Mouse (Mus musculus): ENCODE results near the gene Rhot1. TPM values are rescaled to one million over a fixed set of nuclear protein-coding genes. Genes with fewer than 3 reads are reported as not detected.

Gene Rhot1
- polyA plus RNA-seq, 1 experiment from 2014 or later: 57.0 TPM

DNA sequence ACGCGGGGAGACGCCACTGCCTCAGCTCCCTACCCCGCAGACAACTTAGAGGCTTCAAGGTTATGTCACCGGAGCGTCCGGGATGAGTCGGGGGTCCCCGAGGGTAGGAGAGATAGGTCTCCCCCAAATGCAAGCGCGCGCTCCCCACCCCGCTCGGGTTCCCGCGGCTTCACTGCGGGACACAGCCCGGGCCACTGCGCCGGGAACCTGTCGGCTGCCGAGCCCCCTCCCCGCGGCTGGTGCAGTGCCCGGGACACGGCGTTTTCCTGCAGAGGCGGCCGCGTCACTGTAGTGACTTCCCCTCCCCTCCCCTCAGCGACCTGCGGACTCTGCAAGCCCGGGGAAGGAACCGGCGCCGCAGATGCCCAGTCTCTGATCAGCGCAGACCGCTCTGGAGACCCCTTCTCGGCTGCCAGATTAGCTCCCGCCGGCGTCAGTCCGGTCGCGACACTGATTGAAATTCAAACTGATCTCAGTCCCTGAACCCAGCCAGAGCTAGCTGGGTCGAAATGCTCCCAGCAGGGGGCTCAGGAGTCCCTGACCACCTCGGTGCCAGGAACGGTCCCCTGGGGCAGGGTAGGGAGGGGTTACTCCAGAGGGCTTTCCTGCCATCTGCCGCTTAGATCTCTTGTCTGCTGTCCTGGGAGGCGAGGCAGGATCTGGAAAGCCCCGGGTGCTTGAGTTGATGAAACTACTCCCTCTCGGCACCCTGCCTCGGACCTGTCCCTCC is 92.7 kb downstream of the Rhot1 start:
- peak; percentile 85 for DNase-seq (ENCODE audit: low spot score)
- Histone ChIP-seq H3K4me1 (peaks cover 30% of the 10 kb centered on the region), H3K9me3 (no peaks in the 10 kb centered on the region), H3K27me3 (ENCODE audit: insufficient read depth, poor library complexity, severe bottlenecking) (peaks cover 63% of the 10 kb centered on the region), H3K27ac (peak overlapping the region; percentile 65), H3K36me3 (no peaks in the 10 kb centered on the region), H3K4me3 (peak overlapping the region; percentile 73)
- WGBS: under 1% methylated on average over 53 of the region's 53 CpGs

DNA sequence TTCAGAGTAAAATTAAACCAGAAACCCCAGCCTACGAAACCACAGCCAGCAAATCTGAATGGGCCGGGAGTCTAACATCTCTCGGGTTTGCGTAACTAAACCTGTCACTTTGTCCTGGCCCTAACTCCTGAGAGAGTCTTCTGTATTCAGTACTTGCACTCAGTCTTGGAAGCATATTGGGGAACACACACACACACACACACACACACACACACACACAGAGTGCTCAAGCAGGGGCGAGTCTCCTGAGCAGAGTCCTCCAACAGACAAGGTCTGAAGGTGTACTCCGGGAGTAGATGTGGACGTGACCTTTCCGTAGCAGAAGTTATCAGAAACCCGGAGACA is 93.2 kb downstream of the Rhot1 start:
- H3K27me3 ChIP-seq (ENCODE audit: insufficient read depth, poor library complexity, severe bottlenecking): peaks cover 61% of the 10 kb centered on the region
- no peaks in the 10 kb centered on the region for H3K36me3 ChIP-seq
- H3K4me1 ChIP-seq: peaks cover 30% of the 10 kb centered on the region
- H3K27ac ChIP-seq: no peak overlapping the region
- DNase-seq (ENCODE audit: low spot score): no peak
- peak overlapping the region; percentile 73 for H3K4me3 ChIP-seq
- H3K9me3 ChIP-seq: no peaks in the 10 kb centered on the region
- WGBS: 2% methylated on average over 9 of the region's 9 CpGs

DNA sequence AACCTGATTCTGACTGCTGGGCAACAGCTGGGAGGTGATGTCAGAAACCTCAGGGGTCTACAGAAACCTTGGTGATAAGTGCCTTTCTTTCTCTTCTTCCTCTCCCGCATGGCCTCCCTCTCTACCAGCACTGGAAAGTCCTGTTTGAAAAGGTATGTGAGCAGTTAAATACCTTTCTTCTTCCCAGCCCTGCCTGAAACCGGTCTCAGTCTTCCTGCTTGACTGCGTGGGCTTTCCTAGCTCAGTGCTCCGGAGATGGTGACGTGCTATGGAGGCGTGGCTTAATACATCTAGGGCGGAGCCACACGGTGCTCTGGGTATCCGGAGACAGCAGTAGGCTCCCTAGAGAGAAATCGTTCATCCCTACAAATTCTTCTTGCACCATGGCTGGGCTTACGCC is 93.7 kb downstream of the Rhot1 start:
- no peak overlapping the region for H3K27ac ChIP-seq
- peak overlapping the region; percentile 73 for H3K4me3 ChIP-seq
- peaks cover 56% of the 10 kb centered on the region for H3K27me3 ChIP-seq (ENCODE audit: insufficient read depth, poor library complexity, severe bottlenecking)
- WGBS: 3% methylated on average over 11 of the region's 11 CpGs
- H3K4me1 ChIP-seq: peaks cover 30% of the 10 kb centered on the region
- no peaks in the 10 kb centered on the region for H3K9me3 ChIP-seq
- DNase-seq (ENCODE audit: low spot score): no peak
- H3K36me3 ChIP-seq: no peaks in the 10 kb centered on the region

DNA sequence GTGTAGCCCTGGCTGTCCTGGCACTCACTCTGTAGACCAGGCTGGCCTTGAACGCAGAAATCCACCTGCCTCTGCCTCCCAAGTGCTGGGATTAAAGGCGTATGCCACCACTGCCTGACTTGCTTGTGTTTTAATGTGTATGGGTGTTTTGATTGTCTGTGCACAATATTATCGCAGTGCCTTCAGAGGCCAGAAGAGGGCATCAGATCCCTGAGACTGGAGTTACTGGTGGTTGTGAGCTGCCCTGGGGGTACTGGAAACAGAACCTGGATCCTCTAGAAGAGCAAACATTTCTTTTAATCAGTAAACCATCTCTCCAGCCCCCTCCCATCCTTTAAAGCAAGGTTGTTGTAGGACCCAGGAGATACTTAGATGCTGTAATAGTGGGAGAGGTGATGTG is 94.9 kb downstream of the Rhot1 start:
- 88% methylated on average over 3 of the region's 3 CpGs for WGBS
- Histone ChIP-seq H3K27me3 (ENCODE audit: insufficient read depth, poor library complexity, severe bottlenecking) (peaks cover 49% of the 10 kb centered on the region), H3K4me1 (peaks cover 30% of the 10 kb centered on the region), H3K9me3 (no peaks in the 10 kb centered on the region), H3K36me3 (no peaks in the 10 kb centered on the region), H3K27ac (no peak overlapping the region), H3K4me3 (no peak overlapping the region)
- no peak for DNase-seq (ENCODE audit: low spot score)

DNA sequence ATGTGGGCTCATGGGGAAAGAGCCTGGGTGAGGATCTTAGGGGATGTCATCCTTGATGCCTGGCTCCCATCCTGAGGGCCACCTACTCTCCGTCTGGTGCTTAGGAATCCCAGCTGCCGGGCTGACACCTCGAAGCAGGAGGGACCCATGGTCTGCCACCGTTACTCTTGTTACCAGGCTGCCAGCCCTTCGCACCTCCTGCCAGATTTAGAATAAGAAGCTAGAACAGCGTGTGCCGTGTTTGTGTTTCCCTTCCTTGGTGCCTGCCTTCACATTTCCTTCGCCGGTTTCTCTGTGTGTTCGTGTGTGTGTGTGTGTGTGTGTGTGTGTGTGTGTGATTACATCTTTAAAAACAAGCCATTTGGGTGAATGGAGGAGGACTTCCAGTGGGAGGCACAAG is 96.0 kb downstream of the Rhot1 start:
- Histone ChIP-seq H3K4me1 (peaks cover 29% of the 10 kb centered on the region), H3K27ac (no peak overlapping the region), H3K27me3 (ENCODE audit: insufficient read depth, poor library complexity, severe bottlenecking) (peaks cover 38% of the 10 kb centered on the region), H3K4me3 (no peak overlapping the region), H3K9me3 (no peaks in the 10 kb centered on the region), H3K36me3 (no peaks in the 10 kb centered on the region)
- WGBS: 71% methylated on average over 10 of the region's 10 CpGs
- DNase-seq (ENCODE audit: low spot score): no peak

DNA sequence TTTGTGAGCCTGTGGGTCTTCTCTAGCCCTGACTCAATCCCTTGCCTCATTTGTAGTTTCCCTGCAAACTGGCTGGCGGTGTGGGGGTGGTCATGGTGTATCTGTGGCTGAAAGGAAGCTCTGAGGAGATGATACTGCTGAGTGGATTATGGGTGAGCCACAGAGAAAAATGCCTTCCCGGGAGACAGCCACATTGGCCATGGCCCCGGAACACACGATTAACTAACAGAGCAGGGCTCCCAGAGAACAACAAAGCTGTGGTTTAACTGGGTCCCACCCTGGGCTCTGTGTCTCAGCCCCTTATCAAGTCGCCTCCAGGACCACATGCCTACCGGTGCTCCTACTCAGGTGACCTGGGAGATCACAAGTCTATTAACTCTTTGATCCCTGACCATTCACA is 99.7 kb downstream of the Rhot1 start:
- 45% methylated on average over 6 of the region's 6 CpGs for WGBS

DNA sequence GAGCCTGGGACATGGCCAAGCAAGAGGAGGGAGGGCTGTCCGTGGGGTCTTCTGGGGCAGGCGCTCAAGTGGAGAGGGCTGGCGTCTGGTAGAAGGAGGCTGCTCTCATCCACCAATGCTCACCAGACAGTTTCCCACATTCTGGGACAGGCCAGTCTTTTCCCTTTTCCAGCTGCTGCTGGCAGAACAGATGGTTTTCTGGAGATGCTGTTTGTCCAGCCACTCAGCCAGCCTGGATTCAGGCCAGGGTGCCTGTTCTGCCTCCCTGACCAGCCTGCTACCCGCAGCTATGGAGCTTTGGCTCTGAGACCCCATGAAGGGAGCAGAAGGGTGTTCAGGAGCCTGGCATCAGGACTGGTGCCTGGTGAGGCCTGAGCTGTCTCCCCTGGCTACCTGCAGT is 102.5 kb downstream of the Rhot1 start:
- DNase-seq (ENCODE audit: low spot score): no peak
- Histone ChIP-seq H3K36me3 (no peaks in the 10 kb centered on the region), H3K4me3 (no peak overlapping the region), H3K27me3 (ENCODE audit: insufficient read depth, poor library complexity, severe bottlenecking) (peaks cover 32% of the 10 kb centered on the region), H3K4me1 (0 out of 2 replicates have a peak, but pooled peaks cover 7% of the 10 kb centered on the region), H3K27ac (no peak overlapping the region), H3K9me3 (no peaks in the 10 kb centered on the region)
- WGBS: 72% methylated on average over 4 of the region's 4 CpGs

More for the DNA sequence above, 99.7 kb downstream of the Rhot1 start:
- Histone ChIP-seq H3K4me3 (no peak overlapping the region), H3K27ac (no peak overlapping the region), H3K27me3 (ENCODE audit: insufficient read depth, poor library complexity, severe bottlenecking) (peaks cover 22% of the 10 kb centered on the region), H3K36me3 (no peaks in the 10 kb centered on the region), H3K9me3 (no peaks in the 10 kb centered on the region), H3K4me1 (0 out of 2 replicates have a peak, but pooled peaks cover 7% of the 10 kb centered on the region)
- no peak for DNase-seq (ENCODE audit: low spot score)

DNA sequence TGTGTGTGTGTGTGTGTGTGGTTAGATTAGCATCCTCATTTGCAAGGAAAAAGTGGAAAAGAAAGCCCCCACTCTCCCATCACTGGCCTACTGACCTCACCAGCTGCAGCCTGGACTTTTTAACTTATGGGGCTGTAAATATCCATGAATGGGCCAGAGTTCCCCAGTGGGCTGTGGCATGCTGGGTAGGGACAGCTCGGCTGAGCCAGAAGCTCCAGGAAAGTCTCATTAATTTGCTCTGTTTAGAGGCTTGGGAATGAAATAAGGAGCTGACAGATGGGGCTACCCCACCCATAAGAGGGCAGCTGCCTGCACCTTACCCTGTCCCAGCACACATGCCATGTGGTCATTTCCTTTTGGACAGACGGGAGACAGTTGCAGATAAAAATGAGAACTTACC is 103.2 kb downstream of the Rhot1 start:
- Histone ChIP-seq H3K4me1 (0 out of 2 replicates have a peak, but pooled peaks cover 7% of the 10 kb centered on the region), H3K36me3 (no peaks in the 10 kb centered on the region), H3K27ac (no peak overlapping the region), H3K9me3 (no peaks in the 10 kb centered on the region), H3K27me3 (ENCODE audit: insufficient read depth, poor library complexity, severe bottlenecking) (peaks cover 33% of the 10 kb centered on the region), H3K4me3 (no peak overlapping the region)
- DNase-seq (ENCODE audit: low spot score): no peak
- 43% methylated on average over 2 of the region's 2 CpGs for WGBS

DNA sequence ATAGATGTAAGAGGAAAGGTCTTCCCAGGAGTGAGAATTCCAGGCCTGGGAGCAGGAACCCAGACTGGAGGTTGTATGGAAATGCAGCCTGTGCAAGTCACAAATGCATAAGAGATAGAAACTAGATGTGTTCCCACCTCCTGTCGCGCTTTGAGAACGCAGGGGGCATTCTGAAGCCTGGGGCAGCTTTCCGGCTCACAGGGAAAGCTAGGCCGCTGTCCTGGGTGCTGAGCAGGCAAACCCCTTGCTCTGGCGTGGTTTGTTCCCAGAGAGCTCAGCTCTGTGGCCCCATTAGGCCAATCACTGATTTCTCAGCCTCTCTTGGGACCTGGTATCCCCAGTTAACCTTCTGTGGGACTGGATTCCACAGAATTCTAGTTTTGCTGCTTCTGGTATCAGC is 103.7 kb downstream of the Rhot1 start:
- 0 out of 2 replicates have a peak, but pooled peaks cover 7% of the 10 kb centered on the region for H3K4me1 ChIP-seq
- no peak overlapping the region for H3K27ac ChIP-seq
- no peak for DNase-seq (ENCODE audit: low spot score)
- H3K4me3 ChIP-seq: no peak overlapping the region
- H3K9me3 ChIP-seq: no peaks in the 10 kb centered on the region
- H3K27me3 ChIP-seq (ENCODE audit: insufficient read depth, poor library complexity, severe bottlenecking): peaks cover 33% of the 10 kb centered on the region
- no peaks in the 10 kb centered on the region for H3K36me3 ChIP-seq
- 1% methylated on average over 6 of the region's 6 CpGs for WGBS

DNA sequence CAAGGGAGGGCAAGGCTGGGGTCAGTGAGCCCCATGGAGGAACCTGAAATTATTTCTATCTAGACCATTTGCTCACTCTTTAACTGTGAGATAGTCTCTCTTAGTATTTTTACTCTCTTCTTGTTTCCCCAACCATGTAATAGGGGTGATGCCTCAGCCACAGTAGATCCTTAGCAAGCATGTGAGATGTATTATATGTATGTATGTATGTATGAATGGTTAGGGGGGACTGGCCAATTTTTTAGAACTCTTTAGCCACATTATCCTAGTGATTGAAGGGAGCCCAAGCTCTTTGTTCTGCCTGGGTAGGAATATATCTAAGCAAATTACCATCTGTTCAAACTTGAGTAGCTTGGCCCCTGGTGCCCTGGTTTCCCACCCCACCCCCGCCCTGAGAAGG is 104.6 kb downstream of the Rhot1 start:
- peaks cover 33% of the 10 kb centered on the region for H3K27me3 ChIP-seq (ENCODE audit: insufficient read depth, poor library complexity, severe bottlenecking)
- no peak overlapping the region for H3K27ac ChIP-seq
- 68% methylated on average over 1 of the region's 1 CpGs for WGBS
- H3K9me3 ChIP-seq: no peaks in the 10 kb centered on the region
- H3K4me1 ChIP-seq: 0 out of 2 replicates have a peak, but pooled peaks cover 7% of the 10 kb centered on the region
- H3K4me3 ChIP-seq: no peak overlapping the region
- no peaks in the 10 kb centered on the region for H3K36me3 ChIP-seq
- no peak for DNase-seq (ENCODE audit: low spot score)

DNA sequence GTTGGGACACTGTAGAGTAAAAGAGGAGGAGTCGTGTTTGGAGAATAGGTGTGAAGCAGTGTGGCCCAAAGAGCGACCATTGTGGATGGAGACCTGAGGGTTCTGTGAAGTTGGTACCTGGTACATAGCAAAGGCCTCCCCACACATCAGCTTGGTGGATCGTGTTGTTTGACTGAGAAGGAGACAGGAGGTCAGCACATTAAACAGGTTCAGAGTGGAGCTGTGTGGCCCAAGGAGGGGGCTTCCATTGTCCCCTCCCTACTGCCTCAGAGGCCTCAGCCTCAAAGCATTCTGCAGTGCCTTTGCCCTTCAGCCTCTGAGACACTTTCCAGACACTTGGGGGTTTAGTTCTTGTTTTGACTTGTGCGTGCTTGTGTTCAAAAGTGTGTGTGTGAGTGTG is 105.1 kb downstream of the Rhot1 start:
- H3K27ac ChIP-seq: no peak overlapping the region
- 0 out of 2 replicates have a peak, but pooled peaks cover 7% of the 10 kb centered on the region for H3K4me1 ChIP-seq
- H3K9me3 ChIP-seq: no peaks in the 10 kb centered on the region
- peaks cover 33% of the 10 kb centered on the region for H3K27me3 ChIP-seq (ENCODE audit: insufficient read depth, poor library complexity, severe bottlenecking)
- H3K36me3 ChIP-seq: no peaks in the 10 kb centered on the region
- no peak for DNase-seq (ENCODE audit: low spot score)
- 72% methylated on average over 4 of the region's 4 CpGs for WGBS
- no peak overlapping the region for H3K4me3 ChIP-seq

DNA sequence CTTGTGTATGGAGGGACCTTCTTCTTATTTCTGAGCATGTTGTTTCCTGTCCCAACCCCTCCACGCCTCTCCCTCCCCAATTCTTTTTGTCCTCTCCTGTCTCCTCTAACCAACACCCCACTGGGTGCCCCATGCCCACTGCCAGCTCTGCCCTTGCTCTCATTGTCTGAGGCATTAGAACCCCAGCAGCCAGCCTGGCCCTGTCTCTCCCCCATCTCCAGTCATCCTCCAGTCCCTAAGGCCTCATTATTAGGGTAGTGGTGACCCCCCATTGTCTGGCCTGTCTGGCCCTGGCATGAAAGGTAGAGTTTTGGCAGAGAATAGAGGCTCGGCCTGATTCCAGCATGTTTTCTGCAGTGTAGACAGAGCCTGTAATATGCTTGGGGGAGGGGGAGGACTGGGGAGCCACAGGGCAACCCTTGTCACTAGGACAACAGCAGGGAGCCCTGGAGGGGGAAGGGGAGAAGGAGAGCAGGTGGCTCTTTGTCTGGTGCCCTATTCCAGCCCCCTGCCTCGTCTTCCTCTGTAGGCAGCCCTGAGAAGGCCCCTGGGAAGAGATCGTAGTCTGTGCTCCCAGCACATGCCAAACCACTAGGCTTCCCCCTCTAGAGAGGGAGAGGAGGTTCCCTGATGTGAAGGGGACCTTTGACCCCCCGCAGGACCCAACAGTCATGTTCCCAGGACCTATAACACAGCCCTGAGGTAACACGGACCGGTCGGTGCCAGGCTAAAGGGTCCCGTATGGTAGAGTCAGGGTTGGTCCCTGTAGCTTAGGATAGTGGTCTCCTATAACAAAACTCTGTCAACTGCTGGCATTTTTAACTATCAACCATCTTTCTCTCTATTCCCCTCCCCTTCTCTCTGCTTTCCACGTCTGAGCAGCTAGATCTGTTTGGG is 107.2 kb downstream of the Rhot1 start:
- WGBS: 63% methylated on average over 10 of the region's 10 CpGs
- Histone ChIP-seq H3K27ac (no peak overlapping the region), H3K36me3 (no peaks in the 10 kb centered on the region), H3K9me3 (no peaks in the 10 kb centered on the region), H3K27me3 (ENCODE audit: insufficient read depth, poor library complexity, severe bottlenecking) (peaks cover 26% of the 10 kb centered on the region), H3K4me1 (0 out of 2 replicates have a peak, but pooled peaks cover 2% of the 10 kb centered on the region), H3K4me3 (no peak overlapping the region)
- no peak for DNase-seq (ENCODE audit: low spot score)

All from heart, embryonic 10.5 days (tissue).